ENCODE assay signal across 10 mouse cellular contexts in genomic region chr11:78983539-78983938, GRCm38 (mm10). TPM values are rescaled to one million over a fixed set of nuclear protein-coding genes. Genes with fewer than 3 reads are reported as not detected.
DNase-seq lines count a peak whose midpoint lies in the region; ATAC-seq and TF ChIP-seq lines count a peak whose summit lies in the region.
"Had no signal": no experiment of that assay in that cellular context is flagged by ENCODE, and none has a peak within 500 bp of the region (broad histone marks: within the 10 kb centered on the region; RNA-seq: fewer than 3 reads in every experiment).

No protein-coding gene starts in this region.

- H3K36me3 ChIP-seq in kidney, embryonic 15.5 days, result no peaks in the 10 kb centered on the region
- H3K36me3 ChIP-seq in G1E (replicated peaks), result peaks cover 27% of the 10 kb centered on the region
- H3K36me3 ChIP-seq in MEL (ENCODE audit: control insufficient read depth in 1 of 2, insufficient read depth in 2 of 2, low read length in 2 of 2), result peaks cover 0 to 45% of the 10 kb centered on the region in 2 experiments
- no peaks in the 10 kb centered on the region for H3K36me3 ChIP-seq in liver, embryonic 11.5 days (ENCODE audit: control insufficient read depth, insufficient read depth, low read length)

- no peak for ATAC-seq in kidney, embryonic 15.5 days (replicated peaks; ENCODE audit: low FRiP score)
- ATAC-seq in G1E (ENCODE audit: extremely low read depth, insufficient number of reproducible peaks, low FRiP score, poor library complexity, severe bottlenecking), result no peak
- ATAC-seq in liver, embryonic 11.5 days (replicated peaks; ENCODE audit: low FRiP score), result no peak

- peak overlapping the region; percentile 37; the same call in 1 of the 2 replicates for H3K4me3 ChIP-seq in kidney, embryonic 15.5 days (replicated peaks)
- H3K4me3 ChIP-seq in G1E (ENCODE audit: low read depth, low read length) (peak overlapping the region; percentile 72), MEL (ENCODE audit: control insufficient read depth in 1 of 2, insufficient read depth in 1 of 2, low read depth in 2 of 2, low read length in 2 of 2) (peak overlapping the region; percentile 66 to 95)
- H3K4me3 ChIP-seq in liver, embryonic 11.5 days (ENCODE audit: low read depth, low read length), result peak overlapping the region; percentile 34

- peak overlapping the region; percentile 46 for H3K4me2 ChIP-seq in kidney, embryonic 15.5 days
- peak overlapping the region; percentile 51 for H3K4me2 ChIP-seq in liver, embryonic 11.5 days

- no peak overlapping the region for H3K27ac ChIP-seq in kidney, embryonic 15.5 days
- peak overlapping the region; percentile 78 for H3K27ac ChIP-seq in MEL (ENCODE audit: control insufficient read depth, low read depth, low read length)
- no peak overlapping the region for H3K27ac ChIP-seq in liver, embryonic 11.5 days (ENCODE audit: low read depth, low read length)

- no peak overlapping the region for H3K9ac ChIP-seq in kidney, embryonic 15.5 days
- H3K9ac ChIP-seq in MEL (ENCODE audit: control insufficient read depth, low read depth, low read length, poor library complexity, severe bottlenecking), result peak overlapping the region; percentile 60
- H3K9ac ChIP-seq in liver, embryonic 11.5 days (ENCODE audit: low read depth, low read length), result no peak overlapping the region

- peaks cover 42% of the 10 kb centered on the region for H3K79me2 ChIP-seq in MEL (ENCODE audit: control insufficient read depth, insufficient read depth, low read length, poor library complexity)

- TF ChIP-seq CTCF in G1E (IDR thresholded peaks at IDR 0.05; ENCODE audit: low read depth, low read length) (no peak), MEL (IDR thresholded peaks at IDR 0.05 in 2 of 3, conservative IDR thresholded peaks at IDR 0.05 in 1 of 3; ENCODE audit: control insufficient read depth in 1 of 3, insufficient read depth in 1 of 3, low read depth in 2 of 3, low read length in 3 of 3, poor library complexity in 1 of 3, severe bottlenecking in 1 of 3) (no peak)

- TF ChIP-seq RAD21 in MEL (IDR thresholded peaks at IDR 0.05; ENCODE audit: low read depth, low read length), result no peak

- TF ChIP-seq POLR2A in MEL (IDR thresholded peaks at IDR 0.05; ENCODE audit: control insufficient read depth in 1 of 2, insufficient read depth in 1 of 2, low read depth in 1 of 2, low read length in 2 of 2, poor library complexity in 1 of 2), result no peak

- H3K9me3 ChIP-seq in kidney, embryonic 15.5 days (replicated peaks), result no peaks in the 10 kb centered on the region
- H3K9me3 ChIP-seq in G1E (replicated peaks), result no peaks in the 10 kb centered on the region
- no peaks in the 10 kb centered on the region for H3K9me3 ChIP-seq in MEL (replicated peaks; ENCODE audit: insufficient read depth, low read length)
- no peaks in the 10 kb centered on the region for H3K9me3 ChIP-seq in liver, embryonic 11.5 days (ENCODE audit: control insufficient read depth, low read length)

- peaks cover 15% of the 10 kb centered on the region; the same call in 1 of the 2 replicates for H3K4me1 ChIP-seq in kidney, embryonic 15.5 days
- H3K4me1 ChIP-seq in G1E (ENCODE audit: insufficient read depth, low read depth, low read length) (peaks cover 54% of the 10 kb centered on the region), MEL (ENCODE audit: control insufficient read depth in 1 of 2, insufficient read depth in 2 of 2, low read length in 2 of 2) (peaks cover 37 to 54% of the 10 kb centered on the region in 2 experiments)
- peaks cover 19% of the 10 kb centered on the region for H3K4me1 ChIP-seq in liver, embryonic 11.5 days (replicated peaks; ENCODE audit: control insufficient read depth, insufficient read depth, low read length)

- WGBS in kidney, embryonic 15.5 days, result 84% methylated on average over 7 of the region's 7 CpGs
- 70% methylated on average over 7 of the region's 7 CpGs for WGBS in liver, embryonic 11.5 days

- no peak for DNase-seq in kidney, postnatal 36 days
- DNase-seq in G1E (ENCODE audit: low spot score), result no peak
- DNase-seq in MEL (ENCODE audit: low read depth, low spot score), result peak; percentile 56
- no peak for DNase-seq in liver, embryonic 11.5 days (ENCODE audit: low spot score)
- no peak for DNase-seq in embryo, embryonic 11 days
- no peak for DNase-seq in right cerebral cortex, postnatal 25 days
- DNase-seq in adrenal gland, postnatal 14 days, result no peak
- DNase-seq: cerebellum, adult 11-12 months; lung, postnatal 4 days had no signal

- no peak for TF ChIP-seq EP300 in MEL (IDR thresholded peaks at IDR 0.05; ENCODE audit: low read depth in 1 of 2, low read length in 2 of 2)

- H3K27me3 ChIP-seq in kidney, embryonic 15.5 days, result no peaks in the 10 kb centered on the region
- no peaks in the 10 kb centered on the region for H3K27me3 ChIP-seq in G1E (ENCODE audit: insufficient read depth, low read length)
- no peaks in the 10 kb centered on the region for H3K27me3 ChIP-seq in MEL (ENCODE audit: control insufficient read depth in 1 of 2, insufficient read depth in 2 of 2, low read length in 2 of 2)
- H3K27me3 ChIP-seq in liver, embryonic 11.5 days (replicated peaks; ENCODE audit: control insufficient read depth, insufficient read depth, low read length), result no peaks in the 10 kb centered on the region

TF ChIP-seq in MEL, 35 proteins besides CTCF, POLR2A, EP300 and RAD21:
- TF ChIP-seq CHD1 (IDR thresholded peaks at IDR 0.05; ENCODE audit: low read depth, low read length) (no peak), MAX (IDR thresholded peaks at IDR 0.05; ENCODE audit: low read length) (no peak)
TF ChIP-seq in MEL: peak in this region for 0.

RNA-seq across cellular contexts. Expression of gene Lgals9, which starts 1.2 kb away (rescaled TPM):
- 40.5 and 49.9 TPM in 2 replicates for polyA plus RNA-seq in kidney, embryonic 15.5 days (2015; fragmentation: Nextera tagmentation; extraction: Ambion mirVana)
- 786 and 908 TPM in 2 replicates for total RNA-seq in G1E (2014; fragmentation: Nextera tagmentation)
- 178 and 183 TPM in 2 replicates for total RNA-seq in G1E (2017)
- 41.2 and 50.3 TPM in 2 replicates for polyA plus RNA-seq in G1E (2012)
- total RNA-seq in MEL (2012; rRNA removed), result 160 and 184 TPM in 2 replicates
- 100 to 1,000 TPM; 228 to 287 TPM for polyA plus RNA-seq in MEL (2012; ENCODE audit: insufficient read depth in 1 of 2, insufficient read length in 2 of 2, low read depth in 1 of 2, low replicate concordance in 2 of 2, missing spikeins in 1 of 2)
- polyA plus RNA-seq in liver, embryonic 11.5 days (2014; fragmentation: Nextera tagmentation; extraction: Ambion mirVana), result 44.1 and 47.1 TPM in 2 replicates
- total RNA-seq in adrenal gland, postnatal 14 days (2021), result 39.8 and 79.2 TPM in 2 replicates
